Mouse (Mus musculus): ENCODE data around the gene Tmem251. TPM values are rescaled to one million over a fixed set of nuclear protein-coding genes. Genes with fewer than 3 reads are reported as not detected.
A peak's percentile ranks its signal among the peaks of the same experiment; 100 is the strongest.

Tmem251 gene
- polyA plus RNA-seq, 1 experiment, result 1.8 TPM

GRCm38 (mm10) chr12:102699156-102699555, 44.4 kb upstream of the Tmem251 start:
- H3K27ac ChIP-seq (ENCODE audit: insufficient read depth, low read length), result 0 out of 2 replicates have a peak overlapping the region, but pooled peaks have one; percentile 10
- no peaks in the 10 kb centered on the region for H3K27me3 ChIP-seq (ENCODE audit: control insufficient read depth, insufficient read depth, low read length)
- no peak for DNase-seq (ENCODE audit: low read depth in 1 of 2, low spot score in 2 of 2)
- no peaks in the 10 kb centered on the region for H3K36me3 ChIP-seq (ENCODE audit: control insufficient read depth, insufficient read depth, low read length)
- peaks cover 55% of the 10 kb centered on the region; the same call in 1 of the 2 replicates for H3K4me1 ChIP-seq (ENCODE audit: control insufficient read depth, insufficient read depth, insufficient read length)
- no peak overlapping the region for H3K4me3 ChIP-seq (ENCODE audit: extremely low read depth, insufficient read depth, insufficient read length)
- TF ChIP-seq POLR2A (IDR thresholded peaks at IDR 0.05; ENCODE audit: low read depth, low read length), result no peak
- TF ChIP-seq CTCF (IDR thresholded peaks at IDR 0.05; ENCODE audit: extremely low read depth, insufficient read depth, insufficient read length, insufficient replicate concordance), result no peak
- 49% methylated on average over 1 of the region's 1 CpGs for WGBS

GRCm38 (mm10) chr12:102700453-102700852, 43.1 kb upstream of the Tmem251 start:
- no peak overlapping the region for H3K27ac ChIP-seq (ENCODE audit: insufficient read depth, low read length)
- no peaks in the 10 kb centered on the region for H3K27me3 ChIP-seq (ENCODE audit: control insufficient read depth, insufficient read depth, low read length)
- H3K4me1 ChIP-seq (ENCODE audit: control insufficient read depth, insufficient read depth, insufficient read length), result peaks cover 44% of the 10 kb centered on the region; the same call in 1 of the 2 replicates
- H3K4me3 ChIP-seq (ENCODE audit: extremely low read depth, insufficient read depth, insufficient read length), result no peak overlapping the region
- no peak for DNase-seq (ENCODE audit: low read depth in 1 of 2, low spot score in 2 of 2)
- 82% methylated on average over 12 of the region's 12 CpGs for WGBS
- no peak for TF ChIP-seq CTCF (IDR thresholded peaks at IDR 0.05; ENCODE audit: extremely low read depth, insufficient read depth, insufficient read length, insufficient replicate concordance)
- TF ChIP-seq POLR2A (IDR thresholded peaks at IDR 0.05; ENCODE audit: low read depth, low read length), result no peak
- H3K36me3 ChIP-seq (ENCODE audit: control insufficient read depth, insufficient read depth, low read length), result no peaks in the 10 kb centered on the region

GRCm38 (mm10) chr12:102701691-102702207, 41.8 kb upstream of the Tmem251 start:
- WGBS, result 59% methylated on average over 5 of the region's 5 CpGs
- Histone ChIP-seq H3K27me3 (ENCODE audit: control insufficient read depth, insufficient read depth, low read length) (no peaks in the 10 kb centered on the region), H3K27ac (ENCODE audit: insufficient read depth, low read length) (no peak overlapping the region), H3K36me3 (ENCODE audit: control insufficient read depth, insufficient read depth, low read length) (no peaks in the 10 kb centered on the region), H3K4me3 (ENCODE audit: extremely low read depth, insufficient read depth, insufficient read length) (no peak overlapping the region), H3K4me1 (ENCODE audit: control insufficient read depth, insufficient read depth, insufficient read length) (peaks cover 39% of the 10 kb centered on the region; the same call in 1 of the 2 replicates)
- TF ChIP-seq CTCF (IDR thresholded peaks at IDR 0.05; ENCODE audit: extremely low read depth, insufficient read depth, insufficient read length, insufficient replicate concordance) (no peak), POLR2A (IDR thresholded peaks at IDR 0.05; ENCODE audit: low read depth, low read length) (no peak)
- no peak for DNase-seq (ENCODE audit: low read depth in 1 of 2, low spot score in 2 of 2)

GRCm38 (mm10) chr12:102702356-102703110, 41.0 kb upstream of the Tmem251 start:
- peak overlapping the region; percentile 77 for H3K27ac ChIP-seq (ENCODE audit: insufficient read depth, low read length)
- TF ChIP-seq POLR2A (IDR thresholded peaks at IDR 0.05; ENCODE audit: low read depth, low read length) (no peak), CTCF (IDR thresholded peaks at IDR 0.05; ENCODE audit: extremely low read depth, insufficient read depth, insufficient read length, insufficient replicate concordance) (peak; percentile 23; the same call in 1 of the 2 replicates)
- peaks cover 32% of the 10 kb centered on the region; the same call in 1 of the 2 replicates for H3K4me1 ChIP-seq (ENCODE audit: control insufficient read depth, insufficient read depth, insufficient read length)
- peak; percentile 76 to 78 for DNase-seq (ENCODE audit: low read depth in 1 of 2, low spot score in 2 of 2)
- WGBS, result 10% methylated on average over 15 of the region's 15 CpGs
- peak overlapping the region; percentile 53; the same call in 1 of the 2 replicates for H3K4me3 ChIP-seq (ENCODE audit: extremely low read depth, insufficient read depth, insufficient read length)
- H3K27me3 ChIP-seq (ENCODE audit: control insufficient read depth, insufficient read depth, low read length), result no peaks in the 10 kb centered on the region
- H3K36me3 ChIP-seq (ENCODE audit: control insufficient read depth, insufficient read depth, low read length), result no peaks in the 10 kb centered on the region

- no peak for DNase-seq (ENCODE audit: low read depth in 1 of 2, low spot score in 2 of 2)
- peak overlapping the region; percentile 53; the same call in 1 of the 2 replicates for H3K4me3 ChIP-seq (ENCODE audit: extremely low read depth, insufficient read depth, insufficient read length)
These were observed 40.5 kb upstream of the Tmem251 start for GRCm38 (mm10) chr12:102703111-102703412.

GRCm38 (mm10) chr12:102703441-102703840, 40.1 kb upstream of the Tmem251 start:
- no peaks in the 10 kb centered on the region for H3K27me3 ChIP-seq (ENCODE audit: control insufficient read depth, insufficient read depth, low read length)
- H3K27ac ChIP-seq (ENCODE audit: insufficient read depth, low read length), result peak overlapping the region; percentile 84
- DNase-seq (ENCODE audit: low read depth in 1 of 2, low spot score in 2 of 2), result no peak
- 26% methylated on average over 6 of the region's 6 CpGs for WGBS
- H3K4me1 ChIP-seq (ENCODE audit: control insufficient read depth, insufficient read depth, insufficient read length), result peaks cover 23% of the 10 kb centered on the region; the same call in 1 of the 2 replicates
- no peaks in the 10 kb centered on the region for H3K36me3 ChIP-seq (ENCODE audit: control insufficient read depth, insufficient read depth, low read length)
- H3K4me3 ChIP-seq (ENCODE audit: extremely low read depth, insufficient read depth, insufficient read length), result peak overlapping the region; percentile 98; the same call in 1 of the 2 replicates
- TF ChIP-seq POLR2A (IDR thresholded peaks at IDR 0.05; ENCODE audit: low read depth, low read length), result no peak
- no peak for TF ChIP-seq CTCF (IDR thresholded peaks at IDR 0.05; ENCODE audit: extremely low read depth, insufficient read depth, insufficient read length, insufficient replicate concordance)

More at GRCm38 (mm10) chr12:102703111-102703412, 40.5 kb upstream of the Tmem251 start:
- Histone ChIP-seq H3K27ac (ENCODE audit: insufficient read depth, low read length) (peak overlapping the region; percentile 77), H3K36me3 (ENCODE audit: control insufficient read depth, insufficient read depth, low read length) (no peaks in the 10 kb centered on the region), H3K27me3 (ENCODE audit: control insufficient read depth, insufficient read depth, low read length) (no peaks in the 10 kb centered on the region), H3K4me1 (ENCODE audit: control insufficient read depth, insufficient read depth, insufficient read length) (peaks cover 27% of the 10 kb centered on the region; the same call in 1 of the 2 replicates)
- 6% methylated on average over 4 of the region's 4 CpGs for WGBS
- TF ChIP-seq CTCF (IDR thresholded peaks at IDR 0.05; ENCODE audit: extremely low read depth, insufficient read depth, insufficient read length, insufficient replicate concordance) (no peak), POLR2A (IDR thresholded peaks at IDR 0.05; ENCODE audit: low read depth, low read length) (no peak)

Measured in spleen, adult 2 months (tissue).